Mouse (Mus musculus) gastrocnemius, postnatal 4 days (tissue): ENCODE data around the gene Arfgap3. TPM values are rescaled to one million over a fixed set of nuclear protein-coding genes. Genes with fewer than 3 reads are reported as not detected.
"Not testable (repeated sequence)": the region's sequence is repeated elsewhere in the genome, so short reads cannot be mapped to it uniquely, and the experiment has no call there.

Experiments
- DNase-seq, 2 experiments: peaks; one replicate each; pipeline ENCODE4 v3.0.0; 2021 to 2022; ENCODE audit warnings: low spot score in 2 of 2, mixed read lengths in 2 of 2
- total RNA-seq, 2 experiments: library from RNA; stranded (reverse); gene quantifications; 2 replicates each; pipeline ENCODE4 v1.2.3; 2021

The Arfgap3 gene
- total RNA-seq, 2 experiments from 2014 or later: 25.4 to 27.4 TPM

GRCm38 (mm10) chr15:83348747-83349146 lies 1.3 kb downstream of the Arfgap3 start:
- DNase-seq: no peak

- DNase-seq: no peak
These were observed 4.0 kb downstream of the Arfgap3 start for GRCm38 (mm10) chr15:83345898-83346529.

- DNase-seq: no peak
These were observed 5.1 kb downstream of the Arfgap3 start for GRCm38 (mm10) chr15:83344956-83345355.

- DNase-seq: no peak
These were observed 5.9 kb downstream of the Arfgap3 start for GRCm38 (mm10) chr15:83344157-83344556.

GRCm38 (mm10) chr15:83338908-83339307 lies 11.1 kb downstream of the Arfgap3 start:
- no peak for DNase-seq

GRCm38 (mm10) chr15:83337903-83338870 lies 11.9 kb downstream of the Arfgap3 start:
- DNase-seq: no peak

GRCm38 (mm10) chr15:83332373-83332772 lies 17.7 kb downstream of the Arfgap3 start:
- DNase-seq: no peak

GRCm38 (mm10) chr15:83328952-83329351 lies 21.1 kb downstream of the Arfgap3 start:
- DNase-seq: no peak

GRCm38 (mm10) chr15:83323071-83323470 lies 27.0 kb downstream of the Arfgap3 start:
- DNase-seq: no peak

- DNase-seq: no peak
These were observed 35.1 kb downstream of the Arfgap3 start for GRCm38 (mm10) chr15:83314914-83315313.

GRCm38 (mm10) chr15:83309878-83310277 lies 40.2 kb downstream of the Arfgap3 start:
- DNase-seq: no peak

GRCm38 (mm10) chr15:83308708-83309107 lies 41.3 kb downstream of the Arfgap3 start:
- not testable (repeated sequence) for DNase-seq

- no peak for DNase-seq
These were observed 43.9 kb downstream of the Arfgap3 start for GRCm38 (mm10) chr15:83306181-83306580.

GRCm38 (mm10) chr15:83305192-83305921 lies 44.7 kb downstream of the Arfgap3 start:
- DNase-seq: no peak

- DNase-seq: no peak
These were observed 45.2 kb downstream of the Arfgap3 start for GRCm38 (mm10) chr15:83304804-83305191.

- DNase-seq: no peak
These were observed 46.2 kb downstream of the Arfgap3 start for GRCm38 (mm10) chr15:83303656-83304484.

- DNase-seq: no peak
These were observed 50.0 kb downstream of the Arfgap3 start for GRCm38 (mm10) chr15:83299916-83300582.

- DNase-seq: no peak
These were observed 50.6 kb downstream of the Arfgap3 start for GRCm38 (mm10) chr15:83299450-83299849.

- DNase-seq: no peak
These were observed 51.2 kb downstream of the Arfgap3 start for GRCm38 (mm10) chr15:83298810-83299209.

GRCm38 (mm10) chr15:83298313-83298712 lies 51.7 kb downstream of the Arfgap3 start:
- no peak for DNase-seq
